Comparison of ENCODE assay signal across 22 mouse cellular contexts in the genomic region with DNA sequence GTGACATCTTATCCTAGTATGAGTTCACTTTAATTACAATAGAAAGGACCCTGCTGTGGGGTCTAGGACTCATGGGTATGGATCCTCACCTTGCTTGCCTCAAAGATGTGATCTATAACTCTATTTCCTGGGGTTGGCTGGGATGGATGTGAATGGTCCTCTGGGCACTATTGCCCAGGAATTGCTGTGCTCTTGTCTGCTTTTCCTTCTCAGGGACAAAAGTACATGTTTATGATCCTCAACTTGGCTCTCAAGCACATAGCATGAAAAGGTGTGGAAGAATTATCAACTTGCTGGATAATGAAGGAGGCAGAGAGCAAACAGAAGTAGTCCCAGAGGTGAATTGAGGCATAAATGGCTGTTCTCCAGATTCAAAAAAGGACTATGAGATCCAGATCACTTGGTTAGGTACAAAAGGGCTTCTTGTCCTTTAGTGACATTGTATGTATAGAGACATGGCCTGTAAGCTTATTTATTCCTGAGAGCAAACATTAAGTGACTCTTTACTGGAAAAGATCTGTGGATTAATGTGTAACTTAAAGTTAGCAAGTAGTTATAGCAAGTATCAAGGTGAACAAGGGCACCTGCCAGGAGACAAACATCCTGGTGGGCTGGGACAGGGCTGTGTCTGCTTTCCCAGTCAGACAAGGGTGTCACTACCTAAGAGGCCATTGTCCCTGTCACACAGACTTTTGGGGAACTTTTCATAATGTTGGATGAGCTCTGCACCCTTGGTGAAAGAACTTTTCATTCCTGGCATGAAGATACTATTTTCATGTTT. TPM values are rescaled to one million over a fixed set of nuclear protein-coding genes. Genes with fewer than 3 reads are reported as not detected.
DNase-seq lines count a peak whose midpoint lies in the region; ATAC-seq and TF ChIP-seq lines count a peak whose summit lies in the region.
"Had no signal": no experiment of that assay in that cellular context is flagged by ENCODE, and none has a peak within 500 bp of the region (broad histone marks: within the 10 kb centered on the region; RNA-seq: fewer than 3 reads in every experiment).

No protein-coding gene starts in this region.

- no peaks in the 10 kb centered on the region for H3K27me3 ChIP-seq in kidney, embryonic 16.5 days (ENCODE audit: insufficient read depth, low read length)
- no peaks in the 10 kb centered on the region for H3K27me3 ChIP-seq in small intestine, adult 2 months (ENCODE audit: control insufficient read depth, insufficient read depth, low read length)
- H3K27me3 ChIP-seq: hindbrain, embryonic 12.5 days; liver, embryonic 13.5 days; midbrain, embryonic 13.5 days; neural tube, embryonic 12.5 days had no signal

- H3K9me3 ChIP-seq in kidney, embryonic 16.5 days (ENCODE audit: low read length), result no peaks in the 10 kb centered on the region
- H3K9me3 ChIP-seq: forebrain, embryonic 10.5 days; hindbrain, embryonic 12.5 days; liver, embryonic 13.5 days; midbrain, embryonic 13.5 days; neural tube, embryonic 12.5 days had no signal

- TF ChIP-seq POLR2A in bone marrow macrophage, adult 2 months (IDR thresholded peaks at IDR 0.05; ENCODE audit: borderline replicate concordance, low read depth, low read length), result no peak
- TF ChIP-seq POLR2A in small intestine, adult 2 months (IDR thresholded peaks at IDR 0.05; ENCODE audit: low read depth, low read length), result no peak

- H3K27ac ChIP-seq in bone marrow macrophage, adult 2 months (ENCODE audit: insufficient read depth, low read depth, low read length), result peak overlapping the region; percentile 88
- H3K27ac ChIP-seq in kidney, embryonic 16.5 days (ENCODE audit: low read length), result peak overlapping the region; percentile 74
- H3K27ac ChIP-seq in small intestine, adult 2 months (ENCODE audit: insufficient read depth, low read depth, low read length), result peak overlapping the region; percentile 88
- H3K27ac ChIP-seq: forebrain, embryonic 10.5 days; hindbrain, embryonic 12.5 days; liver, embryonic 13.5 days; midbrain, embryonic 13.5 days; neural tube, embryonic 12.5 days had no signal

- no peak overlapping the region for H3K9ac ChIP-seq in kidney, embryonic 16.5 days (replicated peaks; ENCODE audit: low read length)
- H3K9ac ChIP-seq: heart, embryonic 12.5 days; hindbrain, embryonic 12.5 days; liver, embryonic 13.5 days; midbrain, embryonic 13.5 days; neural tube, embryonic 12.5 days had no signal

- no peak overlapping the region for H3K4me3 ChIP-seq in bone marrow macrophage, adult 2 months (ENCODE audit: insufficient read depth, low read length)
- H3K4me3 ChIP-seq in kidney, embryonic 16.5 days (ENCODE audit: low read length), result no peak overlapping the region
- H3K4me3 ChIP-seq in small intestine, adult 2 months (ENCODE audit: low read depth, low read length), result no peak overlapping the region
- H3K4me3 ChIP-seq: forebrain, embryonic 10.5 days; gastrocnemius, adult 2 months; heart, embryonic 12.5 days; hindbrain, embryonic 12.5 days; liver, embryonic 13.5 days; midbrain, embryonic 13.5 days; neural tube, embryonic 12.5 days had no signal

- DNase-seq in heart, adult 11 months, result peak; percentile 65
- DNase-seq in heart, adult 8-10 months (ENCODE audit: low spot score), result no peak
- no peak for DNase-seq in frontal cortex, postnatal 10 days (ENCODE audit: low spot score in 2 of 2)
- DNase-seq in right cerebral cortex, adult 2 months (ENCODE audit: low spot score in 2 of 2), result no peak
- no peak for DNase-seq in layer of hippocampus, adult 11-12 months (ENCODE audit: low spot score)
- DNase-seq: adrenal gland, postnatal 10 days; cerebellum, adult 2 months; gastrocnemius, adult 2 months; heart, postnatal 14 days; liver, embryonic 13.5 days; spleen, adult 18-20 months had no signal

- no peak overlapping the region for H3K4me2 ChIP-seq in kidney, embryonic 16.5 days (replicated peaks; ENCODE audit: low read depth, low read length)
- H3K4me2 ChIP-seq: heart, embryonic 12.5 days; hindbrain, embryonic 12.5 days; liver, embryonic 13.5 days; midbrain, embryonic 13.5 days; neural tube, embryonic 12.5 days had no signal

- H3K36me3 ChIP-seq in kidney, embryonic 16.5 days (ENCODE audit: insufficient read depth, low read length), result no peaks in the 10 kb centered on the region
- no peaks in the 10 kb centered on the region for H3K36me3 ChIP-seq in small intestine, adult 2 months (ENCODE audit: control insufficient read depth, insufficient read depth, low read length)
- H3K36me3 ChIP-seq: forebrain, embryonic 10.5 days; heart, embryonic 12.5 days; hindbrain, embryonic 12.5 days; liver, embryonic 13.5 days; midbrain, embryonic 13.5 days; neural tube, embryonic 12.5 days had no signal

- 0 out of 2 replicates have a peak, but pooled peaks have one; percentile 60 for ATAC-seq in kidney, embryonic 16.5 days (ENCODE audit: low FRiP score, low TSS enrichment)
- ATAC-seq: midbrain, embryonic 13.5 days had no signal

- peaks cover 75% of the 10 kb centered on the region for H3K4me1 ChIP-seq in bone marrow macrophage, adult 2 months (ENCODE audit: control insufficient read depth, insufficient read depth, low read length)
- 0 out of 2 replicates have a peak, but pooled peaks cover 6% of the 10 kb centered on the region for H3K4me1 ChIP-seq in kidney, embryonic 16.5 days (ENCODE audit: insufficient read depth, low read length)
- H3K4me1 ChIP-seq in small intestine, adult 2 months (ENCODE audit: control insufficient read depth, insufficient read depth, insufficient read length, low read length), result peaks cover 38% of the 10 kb centered on the region
- H3K4me1 ChIP-seq: forebrain, embryonic 10.5 days; hindbrain, embryonic 12.5 days; liver, embryonic 13.5 days; midbrain, embryonic 13.5 days; neural tube, embryonic 12.5 days had no signal

- TF ChIP-seq CTCF in bone marrow macrophage, adult 2 months (IDR thresholded peaks at IDR 0.05; ENCODE audit: low read depth, low read length), result no peak
- TF ChIP-seq CTCF in small intestine, adult 2 months (IDR thresholded peaks at IDR 0.05; ENCODE audit: extremely low read depth, insufficient read length, insufficient replicate concordance, low read depth, low read length), result no peak

RNA-seq across cellular contexts. Expression of gene Gas6, which starts 10.8 kb away (rescaled TPM):
- 100 to 1,000 TPM; 113 to 140 (median 124) TPM for total RNA-seq in heart, adult 8-10 months (2022)
- polyA plus RNA-seq in bone marrow macrophage, adult 2 months (2012; ENCODE audit: insufficient read depth, insufficient read length, missing spikeins), result 299 and 319 TPM in 2 replicates
- polyA plus RNA-seq in kidney, embryonic 16.5 days (2015; fragmentation: Nextera tagmentation; extraction: Ambion mirVana), result 70.1 and 76.9 TPM in 2 replicates
- polyA plus RNA-seq in small intestine, adult 2 months (2012; rRNA removed), result 42.6 and 58.3 TPM in 2 replicates

RNA-seq across cellular contexts. Expression of gene 1700029H14Rik, which starts 57.2 kb away (rescaled TPM):
- not detected for total RNA-seq in heart, adult 8-10 months (2022)
- not detected in 2 replicates for polyA plus RNA-seq in bone marrow macrophage, adult 2 months (2012; ENCODE audit: insufficient read depth, insufficient read length, missing spikeins)
- polyA plus RNA-seq in kidney, embryonic 16.5 days (2015; fragmentation: Nextera tagmentation; extraction: Ambion mirVana), result not detected in 2 replicates
- polyA plus RNA-seq in small intestine, adult 2 months (2012; rRNA removed), result not detected in 2 replicates
- total RNA-seq: adrenal gland, postnatal 10 days; gastrocnemius, adult 2 months; heart, postnatal 14 days; megakaryocyte, adult 5-6 weeks had no signal
- polyA plus RNA-seq: forebrain, embryonic 10.5 days; heart, embryonic 12.5 days; hindbrain, embryonic 12.5 days; limb, embryonic 11.5 days; liver, embryonic 13.5 days; lung, embryonic 16.5 days; midbrain, embryonic 13.5 days; neural tube, embryonic 12.5 days had no signal
